Mouse (Mus musculus) stomach, embryonic 16.5 days (tissue): Measurements from ENCODE around the gene Mknk1. TPM values are rescaled to one million over a fixed set of nuclear protein-coding genes. Genes with fewer than 3 reads are reported as not detected.

Experiments
- ATAC-seq: fragments of 200-750 bp; cut with Nextera tagmentation; 2 replicates; pipeline ENCODE4 v1.8.0; 2017; ENCODE audit warnings: moderate number of reproducible peaks, moderate TSS enrichment; ENCODE audit not compliant: insufficient read depth, low FRiP score
- H3K27ac ChIP-seq: fragments of 300-500 bp; sonication (generic); 2 replicates; pipeline ENCODE4 v1.5.1; 2014; ENCODE audit warnings: low read length
- H3K27me3 ChIP-seq: fragments of 300-500 bp; sonication (generic); 2 replicates; pipeline ENCODE4 v1.6.1; 2014; ENCODE audit warnings: low read length, control low read depth, mixed read lengths; ENCODE audit not compliant: control insufficient read depth, insufficient read depth
- H3K36me3 ChIP-seq: fragments of 300-500 bp; sonication (generic); 2 replicates; pipeline ENCODE4 v1.6.1; 2014; ENCODE audit warnings: low read length; ENCODE audit not compliant: control insufficient read depth, insufficient read depth
- H3K4me1 ChIP-seq: fragments of 300-500 bp; sonication (generic); 2 replicates; pipeline ENCODE4 v1.6.1; 2014; ENCODE audit warnings: low read length, control low read depth, mixed read lengths; ENCODE audit not compliant: control insufficient read depth, insufficient read depth
- H3K4me2 ChIP-seq: fragments of 300-500 bp; sonication (generic); 2 replicates; pipeline ENCODE4 v1.6.1; 2014; ENCODE audit warnings: low read depth, low read length, mixed read lengths
- H3K4me3 ChIP-seq: fragments of 300-500 bp; sonication (generic); replicated peaks from 2 replicates; pipeline ENCODE4 v1.5.1; 2014; ENCODE audit warnings: mild to moderate bottlenecking, low read length
- H3K9ac ChIP-seq: fragments of 300-500 bp; sonication (generic); 2 replicates; pipeline ENCODE4 v1.6.1; 2014; ENCODE audit warnings: low read length
- H3K9me3 ChIP-seq: fragments of 300-500 bp; sonication (generic); replicated peaks from 2 replicates; pipeline ENCODE4 v1.6.1; 2016; ENCODE audit warnings: low read length, control low read depth; ENCODE audit not compliant: control insufficient read depth
- WGBS: fragments of 180-500 bp; shearing (Covaris S2); extraction: QIAGEN DNeasy Blood & Tissue Kit; methylation state at CpG from one replicate; pipeline ENCODE4 v1.1.7; 2014; 5-methylcytosine and 5-hydroxymethylcytosine counted together
- polyA plus RNA-seq: library from polyadenylated mRNA; unstranded; fragments of >200 nt; fragmentation: Nextera tagmentation; extraction: Ambion mirVana; gene quantifications from 2 replicates; pipeline ENCODE4 v1.2.1, GENCODE M21; 2015

Gene Mknk1
- polyA plus RNA-seq, 1 experiment from 2014 or later = 42.4 TPM

DNA sequence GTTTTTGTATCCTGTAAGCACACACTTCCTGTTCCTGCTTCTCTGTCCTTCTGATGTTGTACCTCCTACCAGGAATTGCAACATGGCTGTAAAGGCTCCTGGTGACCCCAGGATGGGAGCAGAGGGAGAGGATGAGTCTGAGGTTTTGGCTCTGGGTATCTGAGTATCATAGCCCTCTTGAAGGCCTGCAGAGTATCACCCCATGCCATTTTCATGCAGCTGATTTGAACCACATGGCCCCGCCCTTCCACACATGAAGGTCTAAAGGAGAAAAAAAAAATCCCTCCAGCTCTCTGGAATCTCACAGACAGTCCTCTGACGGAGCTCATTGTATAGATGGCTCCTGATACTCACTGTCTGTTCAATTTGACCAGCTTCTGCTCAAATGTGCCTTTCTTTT lies 11.1 kb downstream of the Mknk1 start:
- no peak for ATAC-seq

DNA sequence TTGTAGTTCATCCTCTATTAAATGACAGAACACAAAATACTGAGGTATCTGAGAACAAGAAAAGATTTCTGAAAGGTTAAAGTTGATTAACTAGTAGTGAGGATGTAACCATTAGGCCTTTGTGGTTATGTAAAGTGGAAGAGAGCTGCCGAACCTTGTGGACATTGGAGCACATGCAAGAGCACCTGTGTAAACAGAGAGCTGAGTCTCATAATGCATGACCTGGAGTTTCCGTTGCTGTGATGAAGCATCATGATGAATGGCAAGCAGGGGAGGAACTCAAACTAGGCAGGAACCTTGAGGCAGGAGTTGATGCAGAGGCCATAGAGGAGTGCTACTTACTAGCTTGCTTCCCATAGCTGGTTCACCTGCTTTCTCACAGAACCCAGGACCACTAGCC lies 11.6 kb downstream of the Mknk1 start:
- Histone ChIP-seq H3K4me1 (peaks cover 19% of the 10 kb centered on the region), H3K4me3 (no peak overlapping the region), H3K9ac (no peak overlapping the region), H3K9me3 (no peaks in the 10 kb centered on the region), H3K36me3 (no peaks in the 10 kb centered on the region; the same call in 1 of the 2 replicates), H3K4me2 (no peak overlapping the region), H3K27me3 (no peaks in the 10 kb centered on the region), H3K27ac (no peak overlapping the region)
- ATAC-seq = no peak
- WGBS = 27% methylated on average over 2 of the region's 2 CpGs

More for the DNA sequence above, 11.1 kb downstream of the Mknk1 start:
- Histone ChIP-seq H3K9me3 (no peaks in the 10 kb centered on the region), H3K4me3 (no peak overlapping the region), H3K4me1 (peaks cover 19% of the 10 kb centered on the region), H3K27me3 (no peaks in the 10 kb centered on the region), H3K27ac (peak overlapping the region; percentile 39), H3K4me2 (no peak overlapping the region), H3K36me3 (no peaks in the 10 kb centered on the region; the same call in 1 of the 2 replicates), H3K9ac (no peak overlapping the region)
- WGBS = 66% methylated on average over 2 of the region's 2 CpGs

DNA sequence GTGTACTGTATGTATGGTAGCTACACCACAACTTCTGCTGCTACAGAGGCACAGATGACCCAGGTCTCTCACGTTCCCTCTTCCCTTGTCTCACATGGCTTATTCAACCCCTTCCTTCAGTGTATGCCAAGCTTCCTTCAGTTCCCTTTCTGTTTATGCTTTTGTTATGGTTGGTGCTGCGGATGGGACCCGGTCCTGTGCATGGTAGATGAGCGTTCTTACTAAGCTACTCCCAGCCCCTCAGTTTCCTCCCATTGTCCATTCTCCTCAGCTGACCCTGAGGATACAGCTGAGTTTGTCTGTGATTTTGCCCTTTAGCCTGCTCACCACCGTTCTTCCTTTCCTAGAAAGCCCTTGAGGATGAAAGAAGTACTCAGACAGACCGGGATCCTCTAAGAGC lies 12.6 kb downstream of the Mknk1 start:
- Histone ChIP-seq H3K27me3 (no peaks in the 10 kb centered on the region), H3K27ac (no peak overlapping the region), H3K4me1 (peaks cover 19% of the 10 kb centered on the region), H3K36me3 (no peaks in the 10 kb centered on the region; the same call in 1 of the 2 replicates), H3K9ac (no peak overlapping the region), H3K4me2 (no peak overlapping the region), H3K4me3 (no peak overlapping the region), H3K9me3 (no peaks in the 10 kb centered on the region)
- 81% methylated on average over 6 of the region's 6 CpGs for WGBS
- ATAC-seq = no peak

DNA sequence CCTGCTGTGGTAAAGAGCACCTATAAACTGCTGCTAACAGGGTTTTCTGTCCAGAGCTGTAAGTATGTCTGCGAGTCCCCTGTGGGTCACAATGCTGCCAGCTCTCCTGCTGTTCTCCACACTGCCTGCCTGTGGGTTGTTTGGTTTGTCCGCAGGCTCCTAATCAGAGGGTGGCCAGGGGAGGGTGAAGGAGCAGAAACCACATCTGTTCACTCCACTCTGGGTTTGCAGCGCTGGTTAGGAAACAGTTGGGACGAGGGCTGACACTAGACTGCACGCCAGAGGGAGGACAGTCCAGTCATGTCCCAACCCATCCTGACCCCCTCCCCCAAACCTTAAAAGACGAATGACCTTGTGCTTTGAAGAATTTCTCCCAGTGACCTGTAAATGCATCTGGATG lies 16.1 kb downstream of the Mknk1 start:
- H3K27ac ChIP-seq = no peak overlapping the region
- peaks cover 7% of the 10 kb centered on the region; the same call in 1 of the 2 replicates for H3K36me3 ChIP-seq
- no peaks in the 10 kb centered on the region for H3K9me3 ChIP-seq
- no peak overlapping the region for H3K4me2 ChIP-seq
- H3K27me3 ChIP-seq = no peaks in the 10 kb centered on the region
- no peak for ATAC-seq
- H3K4me3 ChIP-seq = no peak overlapping the region
- H3K9ac ChIP-seq = no peak overlapping the region
- H3K4me1 ChIP-seq = peaks cover 3% of the 10 kb centered on the region
- WGBS = 56% methylated on average over 6 of the region's 6 CpGs

DNA sequence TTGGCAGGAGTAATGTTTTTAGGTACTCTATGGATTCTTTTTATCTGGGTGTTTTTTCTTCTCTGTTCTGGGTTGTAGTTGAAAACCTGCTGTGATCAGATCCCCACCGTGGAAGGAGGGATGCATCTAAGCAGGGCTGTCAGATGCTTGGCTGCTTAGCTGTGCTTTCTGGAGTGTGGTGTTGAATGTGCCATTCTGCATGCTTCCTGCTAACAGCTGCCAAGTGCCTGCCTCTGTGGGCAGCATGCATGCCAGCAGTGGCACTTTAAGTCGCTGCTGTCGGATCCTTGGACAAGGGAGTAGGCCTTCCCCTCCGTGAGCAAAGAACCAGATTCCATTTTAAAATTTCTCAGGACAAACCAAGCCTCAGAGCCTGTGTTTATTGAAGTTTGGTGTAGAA lies 16.6 kb downstream of the Mknk1 start:
- Histone ChIP-seq H3K4me1 (no peaks in the 10 kb centered on the region; the same call in 1 of the 2 replicates), H3K9me3 (no peaks in the 10 kb centered on the region), H3K27ac (no peak overlapping the region), H3K4me3 (no peak overlapping the region), H3K9ac (no peak overlapping the region), H3K27me3 (no peaks in the 10 kb centered on the region), H3K36me3 (peaks cover 7% of the 10 kb centered on the region; the same call in 1 of the 2 replicates), H3K4me2 (no peak overlapping the region)
- 66% methylated on average over 4 of the region's 4 CpGs for WGBS
- ATAC-seq = no peak

DNA sequence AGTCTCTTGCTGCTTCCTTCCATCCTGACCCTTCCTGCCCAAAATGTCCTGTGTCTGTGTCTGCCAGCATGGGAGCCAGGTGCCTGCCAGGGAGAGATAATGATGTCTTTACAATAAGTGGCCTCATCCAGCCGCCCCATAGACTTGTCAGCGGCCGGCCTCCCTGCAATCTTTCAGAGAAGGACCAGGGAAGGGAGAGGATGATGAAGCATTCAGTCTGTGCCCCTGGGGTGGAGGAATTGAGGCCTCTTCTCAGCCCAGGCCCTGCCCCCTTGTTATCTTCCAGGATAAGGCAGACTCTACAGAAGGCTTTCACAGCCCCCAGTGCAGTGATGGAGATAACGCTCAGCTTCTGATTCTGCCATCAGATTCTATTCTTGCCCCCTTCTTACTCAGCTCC lies 17.3 kb downstream of the Mknk1 start:
- H3K9ac ChIP-seq = no peak overlapping the region
- no peaks in the 10 kb centered on the region for H3K9me3 ChIP-seq
- no peak overlapping the region for H3K27ac ChIP-seq
- H3K4me2 ChIP-seq = no peak overlapping the region
- H3K36me3 ChIP-seq = peaks cover 10% of the 10 kb centered on the region; the same call in 1 of the 2 replicates
- no peak for ATAC-seq
- H3K4me3 ChIP-seq = no peak overlapping the region
- H3K27me3 ChIP-seq = no peaks in the 10 kb centered on the region
- WGBS = 81% methylated on average over 4 of the region's 4 CpGs
- H3K4me1 ChIP-seq = no peaks in the 10 kb centered on the region; the same call in 1 of the 2 replicates

DNA sequence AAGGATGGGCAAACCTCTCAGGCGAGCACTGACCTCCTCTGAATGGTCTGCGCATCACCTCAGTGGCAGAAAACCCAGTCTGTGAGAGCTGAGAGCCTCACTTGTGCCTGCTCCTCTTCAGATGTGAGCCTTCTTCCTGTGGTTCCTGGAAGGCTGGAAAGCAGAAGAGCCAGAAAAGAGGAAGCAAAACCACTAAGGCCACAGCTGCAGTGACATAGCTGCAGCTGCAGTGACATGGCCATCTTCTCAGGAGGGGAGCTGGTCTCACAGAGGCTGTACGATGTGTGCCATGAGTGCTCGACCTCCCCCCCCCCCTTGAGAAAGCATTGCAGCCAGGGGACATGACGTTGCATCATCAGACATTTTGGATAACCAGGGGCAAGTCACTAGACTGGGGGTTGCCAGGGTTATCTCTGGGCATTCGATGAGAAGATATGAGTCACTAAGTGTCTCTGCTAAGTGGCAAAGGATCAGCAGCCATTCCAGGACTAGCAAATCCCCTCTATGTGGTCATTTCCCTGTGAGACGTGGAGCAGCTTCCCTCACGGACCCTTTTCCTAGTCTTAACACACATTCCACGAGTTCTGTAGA lies 18.4 kb downstream of the Mknk1 start:
- no peaks in the 10 kb centered on the region for H3K27me3 ChIP-seq
- WGBS = 78% methylated on average over 9 of the region's 9 CpGs
- H3K4me1 ChIP-seq = no peaks in the 10 kb centered on the region; the same call in 1 of the 2 replicates
- H3K4me3 ChIP-seq = no peak overlapping the region
- peaks cover 10% of the 10 kb centered on the region; the same call in 1 of the 2 replicates for H3K36me3 ChIP-seq
- H3K9ac ChIP-seq = no peak overlapping the region
- H3K4me2 ChIP-seq = no peak overlapping the region
- H3K27ac ChIP-seq = no peak overlapping the region
- no peaks in the 10 kb centered on the region for H3K9me3 ChIP-seq
- ATAC-seq = no peak

DNA sequence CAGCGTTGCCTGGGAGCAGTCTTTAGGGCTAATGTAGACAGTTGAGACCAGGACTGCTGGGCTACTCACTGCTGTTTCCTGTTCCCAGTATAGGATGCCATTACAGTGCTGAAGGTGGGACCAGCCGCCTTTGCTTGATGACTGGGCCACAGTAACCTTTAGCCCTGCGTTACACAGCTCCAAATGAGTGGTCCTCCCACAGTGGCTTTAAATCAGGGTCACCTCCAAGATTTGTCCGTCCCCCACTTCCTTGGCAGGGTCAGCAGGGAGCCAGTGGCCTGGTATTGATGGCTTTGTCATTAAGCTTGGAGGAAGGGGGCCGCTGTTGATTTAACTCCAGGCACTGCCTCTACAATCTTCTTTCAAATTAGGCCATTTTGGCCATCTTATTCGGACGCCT lies 24.4 kb downstream of the Mknk1 start:
- H3K4me3 ChIP-seq = no peak overlapping the region
- H3K36me3 ChIP-seq = peaks cover 3% of the 10 kb centered on the region; the same call in 1 of the 2 replicates
- no peak overlapping the region for H3K9ac ChIP-seq
- no peaks in the 10 kb centered on the region for H3K9me3 ChIP-seq
- no peak overlapping the region for H3K27ac ChIP-seq
- ATAC-seq = no peak
- no peaks in the 10 kb centered on the region for H3K27me3 ChIP-seq
- WGBS = 65% methylated on average over 7 of the region's 7 CpGs
- H3K4me1 ChIP-seq = no peaks in the 10 kb centered on the region
- no peak overlapping the region for H3K4me2 ChIP-seq

DNA sequence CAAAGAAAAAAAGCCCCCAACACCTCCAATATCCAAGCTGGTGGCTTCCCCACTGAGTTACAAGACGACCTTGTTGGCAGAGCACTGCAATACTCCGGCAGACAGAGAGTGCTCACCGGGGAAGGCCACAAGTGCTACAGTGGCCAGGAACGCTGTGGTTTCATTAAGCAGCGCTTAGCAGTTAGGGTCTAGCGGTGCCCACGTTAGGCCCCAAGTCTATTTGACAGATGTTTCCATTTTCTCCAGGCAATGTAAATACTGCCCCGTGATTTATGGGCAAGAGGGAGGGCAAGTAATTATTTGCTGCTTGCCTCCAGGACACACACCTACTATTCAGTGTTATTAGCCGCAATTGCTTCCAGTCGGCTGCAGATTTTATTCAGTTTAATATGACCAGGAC lies 24.9 kb downstream of the Mknk1 start:
- WGBS = 26% methylated on average over 10 of the region's 10 CpGs
- Histone ChIP-seq H3K27me3 (no peaks in the 10 kb centered on the region), H3K4me2 (no peak overlapping the region), H3K36me3 (peaks cover 3% of the 10 kb centered on the region; the same call in 1 of the 2 replicates), H3K4me1 (no peaks in the 10 kb centered on the region), H3K9ac (no peak overlapping the region), H3K9me3 (no peaks in the 10 kb centered on the region), H3K27ac (no peak overlapping the region), H3K4me3 (no peak overlapping the region)
- no peak for ATAC-seq
